Mouse (Mus musculus) lung, embryonic 15.5 days (tissue): ENCODE results near the gene Prkag2. TPM values are rescaled to one million over a fixed set of nuclear protein-coding genes. Genes with fewer than 3 reads are reported as not detected.
"Not testable (repeated sequence)": the region's sequence is repeated elsewhere in the genome, so short reads cannot be mapped to it uniquely, and the experiment has no call there.

ENCODE experiments used
- ATAC-seq: fragments of 200-750 bp; cut with Nextera tagmentation; 2 replicates; pipeline ENCODE4 v1.8.0; 2017; ENCODE audit warnings: moderate number of reproducible peaks, borderline replicate concordance; ENCODE audit not compliant: low FRiP score, low TSS enrichment; ENCODE audit errors: extremely low read depth
- H3K27ac ChIP-seq: fragments of 300-500 bp; sonication (generic); 2 replicates; pipeline ENCODE4 v1.5.1; 2015; ENCODE audit warnings: moderate library complexity, mild to moderate bottlenecking, inconsistent platforms
- H3K27me3 ChIP-seq: fragments of 300-500 bp; sonication (generic); 2 replicates; pipeline ENCODE4 v1.6.1; 2015; ENCODE audit warnings: inconsistent platforms
- H3K36me3 ChIP-seq: fragments of 300-500 bp; sonication (generic); 2 replicates; pipeline ENCODE4 v1.6.1; 2015; ENCODE audit warnings: inconsistent platforms
- H3K4me1 ChIP-seq: fragments of 300-500 bp; sonication (generic); 2 replicates; pipeline ENCODE4 v1.6.1; 2015; ENCODE audit warnings: inconsistent platforms
- H3K4me2 ChIP-seq: fragments of 300-500 bp; sonication (generic); 2 replicates; pipeline ENCODE4 v1.6.1; 2015; ENCODE audit warnings: inconsistent platforms, mild to moderate bottlenecking, moderate library complexity
- H3K4me3 ChIP-seq: fragments of 300-500 bp; sonication (generic); 2 replicates; pipeline ENCODE4 v1.5.1; 2015; ENCODE audit warnings: mild to moderate bottlenecking, inconsistent platforms
- H3K9ac ChIP-seq: fragments of 300-500 bp; sonication (generic); 2 replicates; pipeline ENCODE4 v1.6.1; 2015; ENCODE audit warnings: inconsistent platforms
- H3K9me3 ChIP-seq: fragments of 300-500 bp; sonication (generic); 2 replicates; pipeline ENCODE4 v1.6.1; 2016; ENCODE audit warnings: inconsistent platforms
- WGBS: fragments of 180-500 bp; shearing (Covaris S2); methylation state at CpG from one replicate; pipeline ENCODE4 v1.1.7; 2015; 5-methylcytosine and 5-hydroxymethylcytosine counted together
- polyA plus RNA-seq: library from polyadenylated mRNA; unstranded; fragments of >200 nt; fragmentation: Nextera tagmentation; extraction: Ambion mirVana; gene quantifications from 2 replicates; pipeline ENCODE4 v1.2.1, GENCODE M21; 2015

Gene Prkag2
- polyA plus RNA-seq, 1 experiment from 2014 or later: 30.2 TPM

GRCm38 (mm10) chr5:24871276-24871675 is 229.2 kb downstream of the Prkag2 start:
- 76% methylated on average over 12 of the region's 12 CpGs for WGBS
- Histone ChIP-seq H3K9me3 (no peaks in the 10 kb centered on the region), H3K9ac (no peak overlapping the region), H3K36me3 (0 out of 2 replicates have a peak, but pooled peaks cover 3% of the 10 kb centered on the region), H3K4me2 (no peak overlapping the region), H3K4me1 (peaks cover 6% of the 10 kb centered on the region; the same call in 1 of the 2 replicates), H3K27me3 (no peaks in the 10 kb centered on the region), H3K4me3 (no peak overlapping the region), H3K27ac (no peak overlapping the region)
- no peak for ATAC-seq

GRCm38 (mm10) chr5:24869796-24870289 is 230.6 kb downstream of the Prkag2 start:
- no peak overlapping the region for H3K9ac ChIP-seq
- 49% methylated on average over 11 of the region's 11 CpGs for WGBS
- H3K4me1 ChIP-seq: peaks cover 6% of the 10 kb centered on the region; the same call in 1 of the 2 replicates
- H3K36me3 ChIP-seq: 0 out of 2 replicates have a peak, but pooled peaks cover 7% of the 10 kb centered on the region
- peak overlapping the region; percentile 8; the same call in 1 of the 2 replicates for H3K4me2 ChIP-seq
- peak; percentile 63; the same call in 1 of the 2 replicates for ATAC-seq
- H3K27ac ChIP-seq: no peak overlapping the region
- no peak overlapping the region for H3K4me3 ChIP-seq
- no peaks in the 10 kb centered on the region for H3K9me3 ChIP-seq
- H3K27me3 ChIP-seq: no peaks in the 10 kb centered on the region

- H3K9me3 ChIP-seq: no peaks in the 10 kb centered on the region
- no peaks in the 10 kb centered on the region for H3K4me1 ChIP-seq
- no peak overlapping the region for H3K27ac ChIP-seq
- 67% methylated on average over 12 of the region's 12 CpGs for WGBS
- H3K27me3 ChIP-seq: no peaks in the 10 kb centered on the region
- no peak overlapping the region for H3K4me2 ChIP-seq
- H3K4me3 ChIP-seq: no peak overlapping the region
- ATAC-seq: no peak
- H3K36me3 ChIP-seq: peaks cover 11% of the 10 kb centered on the region; the same call in 1 of the 2 replicates
- H3K9ac ChIP-seq: no peak overlapping the region
Measured at GRCm38 (mm10) chr5:24863804-24864203, 236.6 kb downstream of the Prkag2 start.

- Histone ChIP-seq H3K4me2 (no peak overlapping the region), H3K4me3 (no peak overlapping the region), H3K36me3 (peaks cover 10% of the 10 kb centered on the region; the same call in 1 of the 2 replicates), H3K9me3 (no peaks in the 10 kb centered on the region), H3K27ac (no peak overlapping the region), H3K9ac (no peak overlapping the region), H3K27me3 (no peaks in the 10 kb centered on the region), H3K4me1 (no peaks in the 10 kb centered on the region)
- 87% methylated on average over 9 of the region's 9 CpGs for WGBS
- no peak for ATAC-seq
Measured at GRCm38 (mm10) chr5:24861449-24861930, 239.0 kb downstream of the Prkag2 start.

- Histone ChIP-seq H3K27ac (no peak overlapping the region), H3K36me3 (peaks cover 4% of the 10 kb centered on the region; the same call in 1 of the 2 replicates), H3K27me3 (no peaks in the 10 kb centered on the region), H3K4me3 (no peak overlapping the region), H3K9me3 (no peaks in the 10 kb centered on the region), H3K9ac (no peak overlapping the region), H3K4me2 (no peak overlapping the region), H3K4me1 (no peaks in the 10 kb centered on the region)
- WGBS: 62% methylated on average over 13 of the region's 13 CpGs
- peak; percentile 39; the same call in 1 of the 2 replicates for ATAC-seq
Measured at GRCm38 (mm10) chr5:24860635-24861448, 239.6 kb downstream of the Prkag2 start.

GRCm38 (mm10) chr5:24859771-24860540 is 240.5 kb downstream of the Prkag2 start:
- Histone ChIP-seq H3K27ac (no peak overlapping the region), H3K36me3 (peaks cover 4% of the 10 kb centered on the region; the same call in 1 of the 2 replicates), H3K9ac (no peak overlapping the region), H3K4me2 (no peak overlapping the region), H3K4me3 (no peak overlapping the region), H3K27me3 (no peaks in the 10 kb centered on the region), H3K4me1 (no peaks in the 10 kb centered on the region), H3K9me3 (no peaks in the 10 kb centered on the region)
- ATAC-seq: no peak
- WGBS: 65% methylated on average over 3 of the region's 3 CpGs

- Histone ChIP-seq H3K4me3 (no peak overlapping the region), H3K9me3 (no peaks in the 10 kb centered on the region), H3K27ac (no peak overlapping the region), H3K9ac (no peak overlapping the region), H3K36me3 (no peaks in the 10 kb centered on the region), H3K4me2 (no peak overlapping the region), H3K27me3 (no peaks in the 10 kb centered on the region), H3K4me1 (no peaks in the 10 kb centered on the region)
- ATAC-seq: no peak
- WGBS: 58% methylated on average over 3 of the region's 3 CpGs
Measured at GRCm38 (mm10) chr5:24854827-24855600, 245.4 kb downstream of the Prkag2 start.

- WGBS: 84% methylated on average over 3 of the region's 3 CpGs
- H3K4me1 ChIP-seq: no peaks in the 10 kb centered on the region
- H3K27ac ChIP-seq: no peak overlapping the region
- H3K9me3 ChIP-seq: no peaks in the 10 kb centered on the region
- no peak overlapping the region for H3K4me3 ChIP-seq
- no peak overlapping the region for H3K9ac ChIP-seq
- ATAC-seq: no peak
- H3K27me3 ChIP-seq: no peaks in the 10 kb centered on the region
- H3K36me3 ChIP-seq: no peaks in the 10 kb centered on the region
- H3K4me2 ChIP-seq: no peak overlapping the region
Measured at GRCm38 (mm10) chr5:24854256-24854655, 246.2 kb downstream of the Prkag2 start.

- H3K4me2 ChIP-seq, H3K27ac ChIP-seq, H3K9ac ChIP-seq, H3K4me3 ChIP-seq, H3K27me3 ChIP-seq, ATAC-seq, H3K36me3 ChIP-seq, H3K4me1 ChIP-seq, H3K9me3 ChIP-seq: not testable (repeated sequence)
- 87% methylated on average over 14 of the region's 14 CpGs for WGBS
Measured at GRCm38 (mm10) chr5:24848261-24848660, 252.2 kb downstream of the Prkag2 start.

- WGBS: 81% methylated on average over 5 of the region's 5 CpGs
- H3K27ac ChIP-seq: no peak overlapping the region
- no peaks in the 10 kb centered on the region for H3K36me3 ChIP-seq
- no peak for ATAC-seq
- peaks cover 20% of the 10 kb centered on the region for H3K4me1 ChIP-seq
- peak overlapping the region; percentile 91 for H3K4me2 ChIP-seq
- H3K9me3 ChIP-seq: no peaks in the 10 kb centered on the region
- no peak overlapping the region for H3K4me3 ChIP-seq
- H3K27me3 ChIP-seq: no peaks in the 10 kb centered on the region
- H3K9ac ChIP-seq: no peak overlapping the region
Measured at GRCm38 (mm10) chr5:24843841-24844240, 256.6 kb downstream of the Prkag2 start.

GRCm38 (mm10) chr5:24843103-24843475 is 257.4 kb downstream of the Prkag2 start:
- Histone ChIP-seq H3K9ac (peak overlapping the region; percentile 55), H3K9me3 (no peaks in the 10 kb centered on the region), H3K27me3 (no peaks in the 10 kb centered on the region), H3K36me3 (no peaks in the 10 kb centered on the region), H3K4me2 (peak overlapping the region; percentile 91), H3K4me1 (peaks cover 20% of the 10 kb centered on the region), H3K4me3 (peak overlapping the region; percentile 98), H3K27ac (peak overlapping the region; percentile 100)
- ATAC-seq: peak; percentile 35; the same call in 1 of the 2 replicates
- under 1% methylated on average over 21 of the region's 21 CpGs for WGBS
